Comparison of ENCODE assay signal across 29 mouse cellular contexts in the genomic region with DNA sequence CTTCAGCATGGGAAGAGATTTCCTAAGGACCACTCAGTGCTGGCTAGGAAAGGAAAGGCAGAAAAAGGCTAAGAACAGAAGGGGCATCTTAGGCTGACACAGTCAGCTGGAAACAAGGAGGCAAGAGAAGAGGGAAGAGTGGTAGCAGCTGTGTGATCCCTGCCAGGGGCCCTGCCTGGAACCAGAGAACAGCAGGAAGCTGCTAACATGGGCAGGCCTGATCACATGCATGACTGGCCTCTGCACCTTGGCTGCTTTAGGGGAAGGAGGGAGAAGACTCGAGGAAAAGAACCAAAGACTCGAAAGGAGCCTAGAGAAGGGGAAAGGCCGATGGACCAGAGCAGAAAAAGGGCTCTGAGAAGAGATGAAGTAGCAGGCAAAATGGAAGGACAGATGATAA.
DNase-seq lines count a peak whose midpoint lies in the region; ATAC-seq and TF ChIP-seq lines count a peak whose summit lies in the region.
"Had no signal": no experiment of that assay in that cellular context is flagged by ENCODE, and none has a peak within 500 bp of the region (broad histone marks: within the 10 kb centered on the region; RNA-seq: fewer than 3 reads in every experiment).

No protein-coding gene starts in this region.

- H3K79me2 ChIP-seq in CH12.LX (replicated peaks; ENCODE audit: control insufficient read depth, extremely low read depth, insufficient read depth, poor library complexity, severe bottlenecking), result no peaks in the 10 kb centered on the region

- H3K9me3 ChIP-seq in hindbrain, embryonic 16.5 days (ENCODE audit: control insufficient read depth, low read length), result no peaks in the 10 kb centered on the region
- H3K9me3 ChIP-seq in hindbrain, embryonic 10.5 days, result no peaks in the 10 kb centered on the region
- no peaks in the 10 kb centered on the region for H3K9me3 ChIP-seq in kidney, embryonic 16.5 days (ENCODE audit: low read length)
- no peaks in the 10 kb centered on the region for H3K9me3 ChIP-seq in CH12.LX (replicated peaks; ENCODE audit: low read length)
- H3K9me3 ChIP-seq: embryonic facial prominence, embryonic 12.5 days; G1E; midbrain, embryonic 13.5 days; neural tube, embryonic 13.5 days had no signal

- peak; percentile 43; the same call in 1 of the 2 replicates for ATAC-seq in hindbrain, embryonic 16.5 days
- peak; percentile 72 for ATAC-seq in kidney, embryonic 16.5 days (ENCODE audit: low FRiP score, low TSS enrichment)
- no peak for ATAC-seq in activated CD4-positive, CD25-positive, alpha-beta regulatory T cell, adult 4 months
- ATAC-seq: forebrain, embryonic 14.5 days; intestine, postnatal 0 days; midbrain, embryonic 13.5 days; Patski had no signal

- peak overlapping the region; percentile 56; the same call in 1 of the 2 replicates for H3K27ac ChIP-seq in gastrocnemius, adult 2 months
- H3K27ac ChIP-seq in hindbrain, embryonic 16.5 days (ENCODE audit: low read depth, low read length), result no peak overlapping the region
- H3K27ac ChIP-seq in hindbrain, embryonic 10.5 days, result no peak overlapping the region
- H3K27ac ChIP-seq in kidney, embryonic 16.5 days (ENCODE audit: low read length), result peak overlapping the region; percentile 40; the same call in 1 of the 2 replicates
- peak overlapping the region; percentile 28; the same call in 1 of the 2 replicates for H3K27ac ChIP-seq in CH12.LX (ENCODE audit: insufficient read depth, low read depth)
- H3K27ac ChIP-seq: embryonic facial prominence, embryonic 12.5 days; liver, embryonic 14.5 days; macrophage; midbrain, embryonic 13.5 days; neural tube, embryonic 13.5 days had no signal

- DNase-seq in gastrocnemius, adult 2 months, result no peak
- DNase-seq in gastrocnemius, postnatal 4 days (ENCODE audit: low spot score in 2 of 2), result no peak
- no peak for DNase-seq in hindbrain, embryonic 10.5 days (ENCODE audit: low spot score)
- DNase-seq in kidney, adult 11 months, result no peak
- no peak for DNase-seq in CH12.LX (ENCODE audit: extremely low read depth)
- DNase-seq: adrenal gland, postnatal 14 days; cerebellum, adult 11 months; cerebellum, adult 9-10 months; embryo, embryonic 11 days; gastrocnemius, postnatal 25 days; liver; lung, adult 2 months; lung, postnatal 10 days; right cerebral cortex, postnatal 25 days; spleen, adult 18-20 months; thymus, postnatal 14 days had no signal

- TF ChIP-seq POLR2A in CH12.LX (IDR thresholded peaks at IDR 0.05; ENCODE audit: low read depth, low read length), result no peak

- in situ Hi-C loops in CH12.LX (cut with MboI; ENCODE audit: low pct_ligation_motif_present, low pct_unique_long_range_greater_than_20kb, low sequenced_read_pairs), result no loop called here

- dilution Hi-C loops in CH12.LX (cut with MboI; ENCODE audit: extremely low pct_ligation_motif_present, extremely low pct_unique_long_range_greater_than_20kb, low sequenced_read_pairs), result no loop called here

- H3K9ac ChIP-seq in hindbrain, embryonic 16.5 days (ENCODE audit: low read depth, low read length), result no peak overlapping the region
- H3K9ac ChIP-seq in kidney, embryonic 16.5 days (replicated peaks; ENCODE audit: low read length), result no peak overlapping the region
- H3K9ac ChIP-seq in CH12.LX (ENCODE audit: insufficient read depth, low read depth), result no peak overlapping the region
- H3K9ac ChIP-seq: embryonic facial prominence, embryonic 12.5 days; liver, embryonic 14.5 days; midbrain, embryonic 13.5 days; neural tube, embryonic 13.5 days had no signal

- intact Hi-C loops in gastrocnemius, adult 2 months (cut with DNase I), result no loop called here

- H3K27me3 ChIP-seq in hindbrain, embryonic 16.5 days (replicated peaks; ENCODE audit: control insufficient read depth, insufficient read depth, low read length), result no peaks in the 10 kb centered on the region
- no peaks in the 10 kb centered on the region for H3K27me3 ChIP-seq in hindbrain, embryonic 10.5 days (ENCODE audit: insufficient read depth, poor library complexity, severe bottlenecking)
- H3K27me3 ChIP-seq in kidney, embryonic 16.5 days (ENCODE audit: insufficient read depth, low read length), result no peaks in the 10 kb centered on the region
- no peaks in the 10 kb centered on the region for H3K27me3 ChIP-seq in CH12.LX (replicated peaks)
- H3K27me3 ChIP-seq: embryonic facial prominence, embryonic 12.5 days; midbrain, embryonic 13.5 days; neural tube, embryonic 13.5 days; Patski had no signal

- H3K36me3 ChIP-seq in hindbrain, embryonic 16.5 days (ENCODE audit: control insufficient read depth, insufficient read depth, low read length), result peaks cover 8% of the 10 kb centered on the region
- H3K36me3 ChIP-seq in hindbrain, embryonic 10.5 days, result peaks cover 85% of the 10 kb centered on the region
- H3K36me3 ChIP-seq in kidney, embryonic 16.5 days (ENCODE audit: insufficient read depth, low read length), result peaks cover 34% of the 10 kb centered on the region
- peaks cover 33 to 85% of the 10 kb centered on the region in 2 experiments for H3K36me3 ChIP-seq in CH12.LX (replicated peaks in 1 of 2; ENCODE audit: control insufficient read depth in 1 of 2, insufficient read depth in 1 of 2, low read length in 1 of 2)

- H3K4me3 ChIP-seq in gastrocnemius, adult 2 months, result no peak overlapping the region
- no peak overlapping the region for H3K4me3 ChIP-seq in hindbrain, embryonic 16.5 days (ENCODE audit: low read length)
- H3K4me3 ChIP-seq in hindbrain, embryonic 10.5 days, result no peak overlapping the region
- no peak overlapping the region for H3K4me3 ChIP-seq in kidney, embryonic 16.5 days (ENCODE audit: low read length)
- H3K4me3 ChIP-seq in CH12.LX (replicated peaks in 1 of 3; ENCODE audit: low read depth in 2 of 3, low read length in 2 of 3, poor library complexity in 1 of 3), result no peak overlapping the region
- H3K4me3 ChIP-seq: embryonic facial prominence, embryonic 12.5 days; layer of hippocampus, adult 2 months; midbrain, embryonic 13.5 days; neural tube, embryonic 13.5 days had no signal

- peaks cover 5% of the 10 kb centered on the region for H3K4me1 ChIP-seq in hindbrain, embryonic 16.5 days (ENCODE audit: control insufficient read depth, insufficient read depth, low read depth, low read length)
- H3K4me1 ChIP-seq in hindbrain, embryonic 10.5 days (replicated peaks), result no peaks in the 10 kb centered on the region
- H3K4me1 ChIP-seq in kidney, embryonic 16.5 days (ENCODE audit: insufficient read depth, low read length), result peaks cover 27% of the 10 kb centered on the region
- peaks cover 6 to 15% of the 10 kb centered on the region in 2 experiments for H3K4me1 ChIP-seq in CH12.LX (ENCODE audit: control insufficient read depth in 1 of 2, insufficient read depth in 2 of 2)
- H3K4me1 ChIP-seq: midbrain, embryonic 13.5 days had no signal

- no peak for TF ChIP-seq EP300 in CH12.LX (IDR thresholded peaks at IDR 0.05; ENCODE audit: low read length)

- no peak for TF ChIP-seq CTCF in gastrocnemius, adult 2 months (IDR thresholded peaks at IDR 0.05)
- no peak for TF ChIP-seq CTCF in CH12.LX (conservative IDR thresholded peaks at IDR 0.05 in 1 of 2, IDR thresholded peaks at IDR 0.05 in 1 of 2; ENCODE audit: low read depth in 2 of 2, low read length in 2 of 2)

- 53% methylated on average over 3 of the region's 3 CpGs for WGBS in hindbrain, embryonic 16.5 days
- 72% methylated on average over 3 of the region's 3 CpGs for WGBS in hindbrain, embryonic 10.5 days
- 29% methylated on average over 3 of the region's 3 CpGs for WGBS in kidney, embryonic 16.5 days

- TF ChIP-seq RAD21 in CH12.LX (IDR thresholded peaks at IDR 0.05; ENCODE audit: low read depth, low read length), result no peak

- no peak overlapping the region for H3K4me2 ChIP-seq in hindbrain, embryonic 16.5 days (ENCODE audit: low read length)
- H3K4me2 ChIP-seq in kidney, embryonic 16.5 days (replicated peaks; ENCODE audit: low read depth, low read length), result no peak overlapping the region
- no peak overlapping the region for H3K4me2 ChIP-seq in CH12.LX (ENCODE audit: insufficient read depth, low read depth, poor library complexity, severe bottlenecking)
- H3K4me2 ChIP-seq: embryonic facial prominence, embryonic 12.5 days; midbrain, embryonic 13.5 days; neural tube, embryonic 13.5 days had no signal

TF ChIP-seq in CH12.LX, 34 proteins besides CTCF, POLR2A, EP300 and RAD21:
- TF ChIP-seq IRF4 (IDR thresholded peaks at IDR 0.05; ENCODE audit: low read depth, low read length) (no peak), BHLHE40 (IDR thresholded peaks at IDR 0.05; ENCODE audit: low read depth, low read length) (no peak), MEF2A (IDR thresholded peaks at IDR 0.05; ENCODE audit: borderline replicate concordance, low read depth, low read length) (no peak), ZMIZ1 (IDR thresholded peaks at IDR 0.05; ENCODE audit: low read depth, low read length) (no peak), JUND (conservative IDR thresholded peaks at IDR 0.05; ENCODE audit: low read depth, low read length) (no peak), E2F4 (IDR thresholded peaks at IDR 0.05; ENCODE audit: insufficient replicate concordance, low read depth, low read length) (no peak), NRF1 (IDR thresholded peaks at IDR 0.05; ENCODE audit: low read depth, low read length) (no peak), RCOR1 (conservative IDR thresholded peaks at IDR 0.05; ENCODE audit: low read depth, low read length) (no peak), POLR2AphosphoS2 (IDR thresholded peaks at IDR 0.05; ENCODE audit: low read depth, low read length) (no peak), ZNF384 (IDR thresholded peaks at IDR 0.05; ENCODE audit: low read depth, low read length) (no peak), GABPA (IDR thresholded peaks at IDR 0.05; ENCODE audit: insufficient replicate concordance, low read depth, low read length) (no peak), MXI1 (IDR thresholded peaks at IDR 0.05; ENCODE audit: low read depth, low read length) (no peak), USF1 (IDR thresholded peaks at IDR 0.05; ENCODE audit: low read depth, low read length) (no peak), ZC3H11A (IDR thresholded peaks at IDR 0.05; ENCODE audit: low read depth, low read length) (no peak), CHD1 (IDR thresholded peaks at IDR 0.05; ENCODE audit: low read depth, low read length) (no peak), MAZ (IDR thresholded peaks at IDR 0.05; ENCODE audit: low read depth, low read length) (no peak), TBP (conservative IDR thresholded peaks at IDR 0.05; ENCODE audit: low read depth, low read length) (no peak)

Comparison
In these comparisons a context has a peak if more than half of its experiments do, and no peak if none do; other contexts are left out.
1. H3K27ac ChIP-seq: peak in gastrocnemius, adult 2 months (single experiment), kidney, embryonic 16.5 days (single experiment) and CH12.LX (single experiment); none in hindbrain, embryonic 16.5 days (single experiment) and hindbrain, embryonic 10.5 days (single experiment).